Mouse (Mus musculus) neutrophil, adult 5-6 weeks (primary cell): ENCODE measurements at regions not wholly inside any gene's neighbourhood (a gene's known extent, or its start where the extent isn't known, plus 50 kb on each side); places are given as distances from the start of the nearest gene placed in this dataset.

Experiments
- ATAC-seq: fragments of 151-379, 151-347 bp; 2 replicates; pipeline ENCODE4 v1.8.0; 2017; ENCODE audit warnings: mild to moderate bottlenecking, moderate TSS enrichment; ENCODE audit not compliant: insufficient number of reproducible peaks, poor library complexity, low FRiP score, severe bottlenecking; ENCODE audit errors: extremely low read depth

DNA sequence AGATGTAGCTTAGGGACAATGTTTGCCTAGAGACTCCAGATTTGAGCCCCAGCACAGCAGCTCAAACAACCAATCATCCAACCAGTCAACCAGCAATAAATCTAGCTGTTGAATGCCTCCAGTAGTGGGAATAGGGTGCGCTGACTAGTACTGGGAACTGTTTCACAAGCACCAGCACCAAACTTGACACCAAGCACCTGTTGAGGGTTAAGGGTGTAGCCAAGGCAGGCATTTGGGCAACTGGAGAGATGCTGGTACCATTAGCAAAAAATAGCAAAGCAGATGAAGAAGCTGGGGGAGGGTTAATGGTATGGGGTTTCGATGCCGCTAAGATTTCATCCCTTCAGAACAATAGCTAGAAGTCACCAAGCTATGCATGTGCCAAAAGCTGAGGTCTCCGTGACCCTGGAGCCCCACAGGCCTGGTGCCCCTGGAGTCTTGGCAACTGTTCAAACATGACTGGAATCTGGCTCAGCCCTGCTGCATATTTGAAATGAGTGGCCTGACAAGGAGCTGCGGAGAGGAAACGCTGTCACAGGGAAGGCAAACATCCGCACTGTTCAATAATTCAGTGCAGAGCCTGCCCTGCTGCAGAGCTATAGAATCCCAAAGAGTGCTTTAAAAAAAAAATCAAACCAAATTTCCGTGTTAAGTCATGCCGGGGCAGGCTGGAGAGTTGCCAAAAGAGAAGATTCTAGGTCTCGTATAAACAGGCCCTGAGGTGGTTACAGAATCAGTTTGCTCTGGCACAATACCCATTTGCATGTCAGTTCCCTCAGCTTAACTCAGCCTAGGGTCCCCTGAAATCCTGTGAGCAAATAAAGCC lies 134.3 kb downstream of the Zfp706 start:
- no peak for ATAC-seq

DNA sequence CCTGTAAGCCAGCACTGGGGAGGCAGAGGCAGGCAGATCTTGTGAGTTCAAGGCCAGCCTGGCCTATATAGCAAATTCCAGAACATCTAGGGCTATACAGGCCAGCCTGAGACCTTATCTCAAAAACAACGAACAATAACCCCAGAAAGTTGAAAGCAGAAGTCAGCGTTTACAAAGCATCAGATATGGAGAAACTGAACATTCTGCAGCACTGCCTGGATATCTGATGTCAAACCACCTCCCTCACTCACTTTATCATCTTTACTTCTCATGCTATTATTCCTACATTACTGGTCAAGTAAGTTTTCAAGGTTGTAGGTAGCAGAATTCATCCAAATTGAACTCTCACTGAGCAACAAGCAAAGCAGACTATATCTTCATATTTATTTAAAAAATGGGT lies 135.0 kb downstream of the Zfp706 start:
- ATAC-seq = no peak

DNA sequence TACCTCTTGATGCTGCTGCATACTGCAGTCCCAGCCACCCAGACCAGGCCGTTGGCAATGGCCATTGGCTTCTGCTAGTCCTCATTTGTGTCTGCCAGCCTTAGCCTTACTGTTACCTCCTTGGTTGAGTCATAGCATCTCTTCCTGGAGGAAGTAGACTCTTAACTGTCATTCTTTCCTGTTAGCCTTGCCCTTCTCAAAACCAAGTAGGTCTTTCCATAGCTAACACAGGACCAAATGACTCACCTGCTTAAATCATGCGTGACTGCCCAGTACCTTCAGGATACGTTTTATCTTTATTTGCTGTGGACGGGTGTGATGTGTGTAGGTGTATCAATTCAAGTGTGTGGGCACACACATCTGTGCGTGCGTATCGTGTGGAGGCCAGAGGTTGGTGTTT lies 136.9 kb downstream of the Zfp706 start:
- no peak for ATAC-seq

DNA sequence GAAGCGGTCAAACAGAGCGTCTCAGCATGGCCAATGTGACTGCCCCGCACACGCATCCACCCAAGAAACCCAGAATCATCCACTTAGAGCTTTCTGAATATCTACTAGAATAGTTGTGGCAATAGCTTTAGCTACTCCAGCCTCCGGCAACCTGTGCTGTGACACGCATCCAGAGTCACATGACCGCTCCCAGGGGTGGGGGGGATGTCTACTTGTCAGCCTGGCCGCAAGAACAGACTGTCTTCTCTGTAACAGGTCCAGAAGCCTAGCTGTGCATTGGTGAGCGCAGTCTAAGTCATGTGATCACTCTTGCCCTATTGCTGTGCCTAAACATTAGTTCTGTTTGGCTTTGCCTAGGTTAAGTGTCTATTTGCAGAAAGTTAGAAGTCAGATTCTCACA lies 137.5 kb downstream of the Zfp706 start:
- ATAC-seq = no peak

DNA sequence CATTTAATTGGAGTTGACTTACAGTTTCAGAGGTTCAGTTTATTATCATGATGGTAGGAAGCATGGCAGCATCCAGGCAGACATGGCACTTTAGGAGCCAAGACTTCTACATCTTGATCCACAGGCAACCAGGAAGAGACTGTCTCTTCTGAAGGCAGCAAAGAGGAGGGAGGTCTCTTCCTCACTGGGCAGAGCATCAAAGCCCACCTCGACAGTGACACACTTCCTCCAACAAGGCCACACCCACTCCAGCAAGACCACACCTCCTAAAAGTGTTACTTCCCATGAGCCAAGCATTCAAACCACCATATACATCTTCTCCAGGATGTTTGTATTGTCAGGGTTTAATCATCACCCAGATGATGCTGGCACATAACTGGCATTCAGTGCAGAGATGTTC lies 141.5 kb downstream of the Zfp706 start:
- ATAC-seq = no peak

DNA sequence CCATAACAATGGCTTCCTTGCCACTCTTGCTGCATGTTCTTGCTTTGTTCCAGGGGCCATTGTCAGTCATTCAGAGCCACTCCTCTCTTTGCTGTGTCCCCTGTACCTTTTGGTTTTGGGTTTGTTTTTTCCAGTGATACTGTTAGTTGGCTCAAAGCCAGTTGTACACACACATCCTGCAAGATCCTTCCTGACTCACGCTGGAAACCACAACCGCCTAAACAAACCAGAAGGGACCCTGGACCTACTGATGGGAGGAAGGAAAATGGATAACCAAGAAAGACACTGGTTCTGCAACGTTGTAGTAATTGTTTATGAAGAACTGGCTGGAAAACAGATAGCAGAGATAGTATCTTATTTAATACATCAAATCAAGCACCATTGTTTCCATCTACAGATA lies 142.2 kb downstream of the Zfp706 start:
- ATAC-seq = no peak

DNA sequence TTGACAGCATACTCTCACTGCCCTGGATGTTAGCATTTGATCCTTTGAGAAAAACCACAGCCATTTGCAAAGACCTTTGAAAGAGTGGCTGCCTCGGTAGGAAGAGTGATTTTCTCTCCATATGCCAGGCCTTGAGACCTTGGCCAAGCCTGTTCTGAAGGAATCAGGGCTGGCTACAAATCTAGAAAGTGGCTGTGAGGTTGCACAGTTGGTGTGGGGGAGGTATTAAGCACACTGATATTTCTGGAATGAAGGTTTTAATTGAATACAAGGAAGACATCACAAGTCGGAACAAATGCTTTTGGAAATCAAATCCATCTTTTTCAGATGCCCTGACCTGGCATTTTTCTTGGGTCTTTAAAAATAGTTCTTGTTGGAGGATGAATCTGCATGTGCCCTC lies 143.5 kb downstream of the Zfp706 start:
- no peak for ATAC-seq

DNA sequence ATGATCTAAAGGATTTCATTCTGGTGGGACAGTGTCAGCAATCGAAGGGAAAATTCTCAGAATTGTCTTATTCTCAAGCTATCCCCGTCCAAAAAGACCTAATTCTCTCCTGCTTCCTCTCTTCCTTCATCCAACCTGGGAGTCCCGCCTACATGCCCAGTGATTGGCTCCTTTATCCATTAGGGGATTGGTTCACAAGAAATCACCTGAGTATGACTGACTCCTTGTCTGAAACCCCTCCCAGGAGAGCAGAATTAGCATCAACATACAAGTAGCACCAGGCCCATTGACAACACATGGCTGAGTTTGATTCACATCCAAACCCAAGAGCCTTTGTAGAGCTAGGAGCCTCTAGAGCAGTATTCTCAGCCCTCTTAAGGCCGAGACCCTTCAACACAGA lies 148.9 kb downstream of the Zfp706 start:
- no peak for ATAC-seq

DNA sequence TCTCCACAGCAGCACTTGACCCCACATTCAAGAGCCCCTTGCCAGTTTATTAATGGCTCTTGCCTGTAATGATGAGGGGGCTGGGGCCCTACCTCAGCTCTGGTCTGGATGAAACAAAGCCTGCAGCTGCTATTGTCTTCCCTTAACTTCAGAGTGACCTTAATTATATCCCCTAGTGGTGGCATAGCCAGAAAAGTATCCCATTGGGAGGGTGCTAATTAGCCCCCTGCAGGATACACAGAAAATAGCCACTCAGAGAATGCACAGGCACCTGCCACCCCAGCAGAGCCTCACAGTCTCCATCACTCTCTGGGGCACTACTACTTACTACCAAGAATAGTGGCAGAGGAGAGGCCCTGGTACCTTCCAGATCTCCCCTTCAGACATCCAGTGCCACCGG lies 150.0 kb downstream of the Zfp706 start:
- no peak for ATAC-seq

DNA sequence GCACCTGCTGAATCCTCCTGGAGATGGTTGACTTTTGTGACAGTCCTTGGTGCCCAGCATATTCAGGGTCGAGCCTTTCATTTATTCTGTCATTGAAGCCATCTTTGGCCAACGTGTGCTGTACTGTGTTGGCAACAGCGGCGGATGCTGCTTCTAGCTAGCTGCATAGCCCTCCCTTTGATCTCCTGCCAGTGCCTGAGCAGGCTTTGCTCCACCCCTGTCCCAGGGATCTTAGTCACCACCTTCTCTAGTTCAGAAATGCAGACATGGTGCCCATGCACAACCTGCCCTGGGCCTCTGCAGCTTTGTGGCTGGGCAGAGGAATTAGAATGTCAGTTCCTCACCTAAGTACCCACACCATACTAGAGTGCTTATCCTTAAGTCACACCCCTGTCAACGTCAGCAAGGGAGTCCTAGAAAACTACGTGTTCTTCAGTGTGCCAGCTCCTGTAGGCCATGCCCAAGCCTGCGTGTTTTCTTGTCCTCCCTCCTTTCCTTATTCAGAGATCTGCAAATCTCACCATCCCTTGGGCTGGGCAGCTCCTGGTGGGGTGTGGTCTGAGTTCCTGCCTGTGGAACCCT lies 151.9 kb downstream of the Zfp706 start:
- ATAC-seq = no peak

DNA sequence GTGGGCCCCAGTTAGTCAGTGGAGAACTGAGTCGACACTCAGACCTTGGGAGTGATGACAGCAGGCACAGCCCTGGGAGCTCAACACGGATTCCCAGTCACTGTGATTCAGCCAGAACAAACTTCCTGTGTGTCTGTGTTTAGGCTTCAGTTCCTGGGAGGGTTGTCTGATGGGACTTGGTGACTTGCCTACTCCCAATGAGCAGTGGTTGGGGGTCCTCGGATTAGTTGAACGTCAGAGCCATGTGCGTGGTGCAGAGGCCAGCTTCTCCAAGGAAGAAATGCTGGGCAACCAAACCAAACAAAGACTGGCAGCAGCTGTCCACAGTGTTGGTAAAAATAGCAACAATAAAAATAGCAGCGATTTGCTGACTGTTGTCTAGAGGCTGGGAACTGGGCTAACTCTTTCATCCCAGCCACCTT lies 152.7 kb downstream of the Zfp706 start:
- no peak for ATAC-seq

DNA sequence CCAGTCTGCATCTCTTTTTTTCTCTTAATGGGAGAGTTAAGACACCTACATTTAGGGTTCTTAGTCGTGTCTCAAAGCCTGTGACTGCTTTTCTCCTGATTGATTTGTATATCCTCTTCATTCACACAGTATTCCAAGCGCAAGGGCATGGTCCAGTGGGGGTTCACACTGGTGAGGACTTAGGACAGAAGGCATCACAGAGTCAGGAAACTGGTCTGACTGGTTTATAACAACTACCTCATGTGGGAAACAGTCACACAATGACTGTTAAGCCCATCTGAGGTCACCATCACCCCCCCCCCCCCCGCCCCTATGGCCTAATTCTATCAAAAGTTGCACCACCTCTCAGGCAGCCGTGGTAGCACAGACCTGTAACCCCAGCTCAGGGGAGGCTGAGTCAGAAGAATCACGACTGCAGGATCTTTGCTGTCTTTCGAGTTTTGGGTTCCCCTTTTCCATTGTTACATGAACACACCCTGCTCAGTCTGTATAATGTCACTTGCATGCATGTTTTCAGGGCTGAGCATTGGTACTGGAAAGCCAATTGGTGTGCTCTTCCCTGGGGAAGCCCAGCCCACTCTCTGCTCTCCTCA lies 155.2 kb downstream of the Zfp706 start:
- no peak for ATAC-seq

DNA sequence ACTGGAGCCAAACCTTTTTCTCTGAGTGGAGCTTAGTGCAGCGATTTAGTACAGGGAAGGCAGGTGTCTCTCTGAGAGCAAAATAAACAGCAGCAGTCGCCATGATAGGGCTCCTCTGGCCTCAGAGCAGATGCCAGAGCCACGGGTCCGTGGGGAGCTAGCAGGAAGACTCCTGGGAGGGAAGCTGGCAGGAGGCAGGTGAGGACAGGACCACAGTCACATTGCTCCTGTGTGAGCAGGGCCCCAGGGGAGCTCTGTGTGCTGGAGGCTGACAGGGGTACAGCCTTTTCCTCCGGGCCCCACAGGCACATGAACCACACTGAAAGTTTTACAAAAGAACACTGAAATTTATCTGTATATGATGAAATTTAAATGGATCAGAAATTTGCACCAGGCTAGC lies 159.3 kb downstream of the Zfp706 start:
- ATAC-seq = no peak

DNA sequence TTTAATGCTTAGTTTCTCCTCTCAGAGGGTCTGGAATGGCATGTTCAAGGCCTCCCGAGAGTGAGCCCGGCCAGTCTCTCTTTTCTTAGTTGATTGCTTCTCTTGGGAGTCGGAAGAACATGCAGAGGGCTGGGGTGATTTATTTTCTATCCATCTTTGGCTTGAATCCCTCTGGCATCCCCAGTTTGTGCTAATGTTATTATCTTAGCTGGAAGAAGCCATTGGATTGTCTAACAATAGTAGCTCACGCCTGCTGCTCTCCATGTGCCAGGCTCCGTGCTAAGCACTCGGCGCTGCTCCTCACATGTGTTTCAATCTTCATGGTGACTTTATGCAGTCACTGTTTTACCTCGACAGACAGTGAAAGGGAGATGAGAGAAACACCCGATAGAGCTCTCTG lies 160.8 kb downstream of the Zfp706 start:
- ATAC-seq = no peak
